Mouse (Mus musculus): ENCODE data around the gene Scaper.

- no peak for TF ChIP-seq MAFK (IDR thresholded peaks at IDR 0.05; ENCODE audit: insufficient read depth, low read depth, low read length)
- TF ChIP-seq CHD2 (IDR thresholded peaks at IDR 0.05; ENCODE audit: low read depth, low read length) = no peak
- TF ChIP-seq ZNF384 (IDR thresholded peaks at IDR 0.05; ENCODE audit: low read depth, low read length) = no peak
- no peak for TF ChIP-seq HCFC1 (IDR thresholded peaks at IDR 0.05; ENCODE audit: borderline replicate concordance, insufficient read depth, low read length)
- no peak for TF ChIP-seq ZC3H11A (IDR thresholded peaks at IDR 0.05; ENCODE audit: borderline replicate concordance, low read depth, low read length)
Observed at GRCm38 (mm10) chr9:55626990-55627389, 310.9 kb downstream of the Scaper start.
